Mouse (Mus musculus) testis, postnatal 14 days (tissue): ENCODE measurements around the gene Nppa.

Experiments
- DNase-seq: peaks from one replicate; pipeline ENCODE4 v3.0.0; 2021; ENCODE audit warnings: low spot score

Gene Nppa

GRCm38 (mm10) chr4:148051046-148051776 is 50.7 kb downstream of the Nppa start:
- DNase-seq, result no peak
